Mouse (Mus musculus) kidney, postnatal 14 days (tissue): ENCODE data around the gene Anxa6.
A peak's percentile ranks its signal among the peaks of the same experiment; 100 is the strongest.

ENCODE experiments used
- DNase-seq: peaks from one replicate; pipeline ENCODE4 v3.0.0; 2022; ENCODE audit warnings: mixed read lengths

Gene Anxa6

DNA sequence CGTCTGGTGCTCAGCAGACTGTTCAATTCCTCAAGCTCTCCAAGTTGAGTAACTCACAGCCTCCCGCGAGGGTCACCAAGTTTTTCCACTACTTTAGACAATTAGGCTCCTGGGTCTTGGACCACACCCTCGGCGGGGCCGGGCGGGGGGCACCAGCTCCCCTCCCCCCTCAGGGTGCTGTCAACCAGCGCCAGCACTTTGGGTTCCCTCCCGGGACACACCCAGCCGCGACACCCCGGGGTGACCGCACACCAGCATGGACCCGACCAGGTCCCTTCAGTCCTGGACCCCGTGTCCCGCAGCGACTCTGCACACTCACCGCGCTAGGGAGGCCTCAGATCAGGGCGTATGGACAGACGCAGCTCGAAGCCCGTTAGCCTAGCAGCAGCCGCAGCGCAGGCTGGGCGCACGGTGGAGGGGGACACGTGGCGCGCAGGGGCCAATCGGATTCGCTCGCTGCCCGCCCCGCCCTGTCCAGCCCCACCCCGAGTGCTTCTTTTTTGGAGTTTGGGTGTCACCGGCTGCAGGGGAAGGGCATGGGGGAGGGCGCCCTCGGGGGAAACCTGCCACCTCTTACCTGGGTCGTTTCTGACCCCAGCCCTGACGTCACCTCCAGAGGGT, at the start of gene Anxa6:
Gene Anxa6 (minus strand): TSS at position 406 of the 621 bp plus-strand sequence.
- DNase-seq, result peak; percentile 90

DNA sequence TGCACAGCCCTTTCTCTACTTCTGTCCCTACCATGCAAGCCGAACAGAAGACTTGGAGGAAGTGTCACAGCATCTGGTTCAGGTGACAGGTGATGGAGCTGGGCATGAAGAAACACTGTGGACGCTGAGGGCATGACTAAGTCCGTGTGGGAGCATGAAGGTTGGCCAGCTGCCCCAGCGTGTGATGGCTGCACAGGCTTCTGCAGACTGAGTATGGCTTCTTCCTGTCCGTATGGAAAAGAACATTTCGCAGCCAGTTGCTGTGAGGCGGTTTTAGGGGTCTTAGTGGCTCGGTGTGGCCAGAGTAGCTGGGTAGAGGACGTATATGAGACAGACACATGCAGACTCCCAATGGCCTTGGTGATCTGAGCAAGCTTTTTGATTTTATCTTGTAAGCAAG, 48.0 kb upstream of the Anxa6 start:
- DNase-seq, result no peak

DNA sequence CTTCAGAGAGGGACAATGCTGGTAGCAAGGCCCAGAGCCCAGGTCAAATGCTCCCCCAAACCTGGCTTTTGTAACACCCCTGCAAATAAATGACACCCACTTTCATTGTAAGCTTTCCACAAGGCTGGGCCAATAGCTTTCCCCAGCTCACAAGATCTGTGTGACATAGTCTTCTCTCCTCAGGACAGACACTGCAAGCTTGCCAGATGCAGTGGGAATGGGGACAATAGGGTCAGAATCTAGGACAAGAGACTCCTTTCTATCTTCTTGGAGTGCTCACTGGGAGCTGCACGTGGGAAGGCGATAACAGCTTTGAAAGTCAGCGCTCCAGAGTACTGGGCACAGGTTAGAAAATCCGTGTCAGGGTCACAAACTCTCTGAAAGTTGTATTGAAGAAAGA, 45.9 kb upstream of the Anxa6 start:
- no peak for DNase-seq

DNA sequence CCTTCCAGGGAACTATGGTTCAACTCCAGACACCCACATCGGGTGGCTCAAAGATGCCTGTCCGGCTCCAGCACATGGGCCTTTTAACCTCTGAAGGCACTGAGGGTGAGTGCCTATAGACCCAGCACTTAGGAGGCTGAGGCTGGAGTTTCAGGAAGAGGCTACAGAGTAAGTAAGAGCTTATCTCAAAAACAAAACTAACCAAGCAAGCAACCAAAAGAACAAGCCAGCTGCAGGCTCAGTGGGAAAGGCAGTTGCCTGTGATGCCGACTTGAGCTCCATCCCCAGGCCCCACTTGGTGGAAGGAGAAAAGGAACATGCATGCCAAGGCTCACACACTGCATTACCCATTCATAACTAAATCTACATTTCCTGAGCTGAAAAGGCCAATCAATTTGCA, 45.3 kb upstream of the Anxa6 start:
- DNase-seq, result no peak

DNA sequence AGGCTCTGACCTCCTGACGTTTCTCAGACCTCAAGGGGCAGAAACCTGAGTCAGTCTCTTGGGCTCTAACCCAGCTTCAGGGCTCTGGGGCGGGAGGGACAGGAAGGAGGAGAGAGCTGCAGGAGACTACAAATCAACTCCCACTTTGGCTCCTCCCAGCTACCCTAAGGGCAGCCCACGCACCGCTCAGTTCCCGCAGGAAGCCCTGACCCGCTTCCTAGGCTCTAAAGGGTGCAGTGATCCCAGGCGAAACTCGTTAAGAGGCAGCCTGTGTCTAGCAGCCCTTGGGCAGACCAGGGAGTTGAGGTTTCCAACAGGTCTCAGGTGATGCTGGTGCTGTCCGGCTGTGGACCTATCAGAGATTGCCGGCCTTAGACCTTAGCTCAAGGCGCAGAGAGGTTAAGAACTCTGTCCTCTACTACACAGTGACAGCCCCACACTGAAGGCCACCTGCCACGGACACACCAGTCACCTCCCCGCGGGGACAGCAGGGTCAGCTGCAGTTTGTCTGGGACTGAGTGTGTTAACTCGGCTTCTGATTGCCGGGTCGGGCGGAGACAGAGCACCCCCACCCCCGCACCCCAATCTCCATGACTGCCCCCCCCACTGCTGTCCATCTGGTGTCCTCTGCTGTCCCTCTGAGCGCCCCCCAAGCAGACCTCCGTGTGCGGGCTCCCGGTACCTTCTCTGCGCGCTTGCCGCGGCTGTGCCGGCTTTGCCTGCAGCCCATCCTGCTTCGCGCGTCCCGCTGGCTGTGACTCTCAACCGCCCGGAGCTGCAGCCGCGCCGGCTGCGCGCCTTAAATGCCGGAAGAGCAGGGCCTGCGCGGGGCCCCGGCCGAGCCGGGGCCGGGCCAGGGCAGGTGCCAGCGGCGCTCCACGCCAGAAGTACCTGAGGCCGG, 44.3 kb upstream of the Anxa6 start, which contains the start of gene Ccdc69:
Gene Ccdc69 (minus strand): TSS at position 801 of the 901 bp plus-strand sequence.
- peak; percentile 64 for DNase-seq

DNA sequence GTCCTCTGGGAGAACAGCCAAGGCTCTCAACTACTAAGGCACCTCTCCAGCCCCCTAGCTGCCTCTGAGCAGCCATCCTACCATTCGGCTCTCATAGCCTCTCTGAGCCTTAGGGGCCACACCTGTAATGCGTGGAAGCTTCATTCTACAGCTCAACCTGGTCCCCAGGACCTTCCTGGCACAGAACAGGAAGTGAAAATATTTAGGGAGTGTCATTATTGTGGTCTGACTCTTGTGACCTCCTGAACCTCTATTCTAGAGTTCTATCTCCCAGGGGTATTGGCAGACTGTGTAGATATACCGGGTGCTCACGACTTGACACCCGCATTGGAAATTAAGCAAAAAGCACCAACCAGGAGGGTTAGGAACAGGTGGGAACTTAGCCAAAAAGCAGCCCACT, 43.0 kb upstream of the Anxa6 start:
- no peak for DNase-seq

DNA sequence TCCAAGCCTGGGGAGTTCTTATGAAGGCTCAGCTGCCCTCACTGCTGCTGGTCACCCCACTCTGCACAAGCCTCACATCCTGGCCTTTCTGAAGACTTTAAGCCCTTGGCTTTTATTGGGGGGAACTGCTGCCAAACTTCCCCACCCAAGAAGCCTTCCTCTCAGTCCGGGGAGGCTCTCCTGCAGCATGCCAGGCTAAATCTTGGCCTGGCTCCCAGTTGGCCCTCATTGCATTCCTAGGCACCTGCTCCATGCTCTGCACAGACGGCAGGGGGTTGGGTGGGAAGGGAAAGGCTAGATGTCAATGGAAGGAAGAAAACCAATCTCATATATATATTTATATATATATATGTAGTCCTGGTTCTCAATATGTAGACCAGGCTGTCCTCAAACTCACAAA, 42.4 kb upstream of the Anxa6 start:
- peak; percentile 51 for DNase-seq

DNA sequence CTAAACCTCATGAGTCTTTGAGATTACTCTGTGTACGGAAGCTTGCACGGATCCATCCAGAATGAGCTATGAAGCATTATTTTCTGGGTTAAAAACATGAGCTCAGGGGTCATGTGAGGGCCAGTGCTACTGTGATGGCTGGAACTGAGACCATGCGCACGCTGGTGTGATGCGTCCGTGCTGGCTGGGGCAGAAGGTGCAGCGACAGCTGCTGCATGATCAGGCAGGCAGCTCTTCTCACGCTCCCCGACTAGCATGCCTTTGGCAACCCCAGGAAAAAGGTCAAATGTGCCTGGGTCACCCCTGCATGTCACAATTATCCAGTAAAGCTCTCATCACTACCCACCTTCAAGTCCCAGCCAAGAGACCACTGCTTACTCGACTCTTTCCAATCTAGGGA, 39.9 kb upstream of the Anxa6 start:
- DNase-seq, result no peak

DNA sequence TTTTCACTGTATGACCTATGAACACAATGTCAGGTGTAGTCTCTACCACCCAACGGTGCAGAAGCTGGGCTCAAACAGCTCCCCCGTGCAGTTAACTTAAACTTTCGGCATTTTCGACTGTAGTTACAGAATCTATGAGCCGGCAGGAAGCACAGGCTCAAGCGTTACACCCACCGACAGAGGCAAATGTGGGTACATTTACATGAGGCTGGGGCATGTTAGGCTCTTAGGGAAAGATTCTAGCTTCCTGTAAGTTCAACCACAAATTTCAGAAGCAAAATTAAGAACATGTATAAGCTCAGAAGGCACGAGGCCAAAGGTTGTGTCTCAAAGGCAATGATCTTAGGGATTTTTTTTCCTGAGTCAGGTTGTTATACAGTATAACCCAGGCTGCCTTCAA, 39.2 kb upstream of the Anxa6 start:
- DNase-seq, result no peak

DNA sequence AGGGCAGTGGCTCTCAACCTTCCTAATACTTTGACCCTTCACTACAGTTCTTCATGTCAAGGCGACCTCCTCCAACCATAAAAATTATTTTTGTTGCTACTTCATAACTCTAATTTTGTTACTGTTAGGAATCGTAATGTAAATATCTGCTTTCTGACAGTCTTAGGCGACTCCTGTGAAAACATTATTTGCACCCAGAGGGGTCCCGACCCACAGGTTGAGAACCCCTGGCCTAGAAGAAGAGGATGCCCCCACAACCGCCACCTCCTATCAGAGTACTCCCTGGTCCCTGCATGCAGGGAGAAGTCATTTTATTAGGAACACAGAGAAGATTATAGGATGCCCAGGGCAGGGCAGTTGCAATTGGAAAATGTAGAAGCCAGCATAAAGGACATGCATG, 38.1 kb upstream of the Anxa6 start:
- DNase-seq, result no peak

DNA sequence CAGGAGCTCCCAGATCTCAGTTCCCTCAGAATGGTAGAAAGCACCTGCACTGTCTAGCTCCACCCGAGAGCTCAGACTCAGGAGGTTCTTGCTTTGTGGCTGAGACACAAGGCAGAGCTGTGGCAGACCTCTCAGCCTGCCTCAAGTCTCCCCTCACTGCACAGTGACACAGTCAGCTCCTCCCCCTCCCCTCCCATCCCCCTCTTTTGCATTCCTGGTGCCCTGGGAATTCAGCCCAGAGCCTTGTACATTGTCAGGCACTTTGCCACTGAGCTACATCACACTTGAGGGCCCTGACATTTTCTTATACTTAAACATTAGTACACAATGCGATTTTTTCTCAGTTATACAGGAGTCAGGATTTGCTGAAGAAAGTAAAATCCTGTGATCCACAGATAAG, 35.8 kb upstream of the Anxa6 start:
- no peak for DNase-seq

DNA sequence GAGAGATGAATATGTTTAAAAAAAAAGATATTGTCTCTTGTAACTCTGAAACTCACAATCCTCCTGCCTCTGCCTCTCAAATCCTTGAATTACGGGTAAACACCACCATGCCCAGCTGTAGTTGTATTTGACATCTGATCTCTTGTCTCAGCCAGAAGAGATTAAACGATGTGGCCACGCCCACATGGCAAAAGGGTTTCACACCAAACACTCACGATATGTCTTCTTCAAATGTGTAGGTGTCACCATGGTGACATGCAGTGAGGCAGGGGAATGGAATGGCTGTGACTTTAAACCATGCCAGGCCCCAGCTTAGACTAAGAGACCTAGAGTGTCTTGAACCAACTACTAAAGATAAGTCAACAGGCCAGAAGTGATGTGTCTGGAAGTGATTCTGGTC, 33.7 kb upstream of the Anxa6 start:
- no peak for DNase-seq

DNA sequence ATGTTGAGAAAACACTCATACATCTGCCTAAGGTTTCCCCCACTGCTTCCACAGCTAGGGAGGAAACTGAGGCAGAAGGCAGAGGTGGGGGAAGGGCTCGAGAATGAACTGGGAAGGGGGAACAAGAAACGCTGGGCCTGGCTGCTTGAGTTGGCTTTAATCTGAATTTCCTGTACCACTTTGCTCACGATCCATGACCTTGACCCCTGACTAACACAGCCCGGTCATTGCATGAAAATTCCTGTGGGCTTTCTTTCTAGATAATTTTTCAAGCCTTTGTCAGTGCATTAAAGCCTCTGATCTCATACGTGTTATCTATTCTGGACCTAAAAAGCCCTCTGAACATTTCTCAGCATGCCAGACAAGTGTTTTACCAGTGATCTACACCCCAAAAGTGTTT, 29.6 kb upstream of the Anxa6 start:
- no peak for DNase-seq

DNA sequence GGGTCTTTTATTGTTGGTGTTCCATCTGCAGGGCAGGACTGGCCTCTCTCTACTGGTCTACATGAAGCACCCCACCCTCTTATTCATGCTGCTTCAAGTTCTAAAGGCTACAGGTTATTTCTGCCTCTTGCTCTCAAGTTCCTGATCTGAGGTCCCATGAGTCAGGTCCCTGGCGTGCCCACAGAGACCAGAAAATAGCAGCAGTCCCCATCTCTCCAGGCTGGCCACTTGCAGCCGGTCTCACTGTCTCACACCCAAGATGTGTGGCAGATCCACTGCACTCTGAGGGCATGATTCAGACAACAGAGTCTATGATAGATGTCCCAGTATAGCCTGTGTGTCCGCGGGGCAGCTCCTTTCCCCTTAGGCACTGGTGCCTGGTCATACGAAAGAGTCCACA, 27.6 kb upstream of the Anxa6 start:
- no peak for DNase-seq

DNA sequence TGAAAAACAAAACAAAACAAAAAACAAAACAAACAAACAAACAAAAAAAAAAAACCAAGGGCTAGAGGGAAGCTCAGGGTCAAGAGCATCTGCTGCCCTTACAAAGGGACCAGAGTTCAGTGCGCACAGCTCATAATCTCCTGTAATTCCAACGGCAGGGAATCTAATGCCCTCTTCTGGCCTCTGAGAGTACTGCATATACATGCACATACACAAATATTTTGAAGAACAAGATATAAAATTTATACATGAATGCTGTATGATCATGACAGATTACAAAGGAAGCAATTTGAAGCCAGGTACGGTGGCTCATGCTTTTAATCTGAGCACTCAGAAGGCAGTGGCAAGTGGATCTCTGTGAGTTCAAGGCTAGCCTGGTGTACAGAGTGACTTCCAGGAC, 24.3 kb upstream of the Anxa6 start:
- DNase-seq, result no peak

DNA sequence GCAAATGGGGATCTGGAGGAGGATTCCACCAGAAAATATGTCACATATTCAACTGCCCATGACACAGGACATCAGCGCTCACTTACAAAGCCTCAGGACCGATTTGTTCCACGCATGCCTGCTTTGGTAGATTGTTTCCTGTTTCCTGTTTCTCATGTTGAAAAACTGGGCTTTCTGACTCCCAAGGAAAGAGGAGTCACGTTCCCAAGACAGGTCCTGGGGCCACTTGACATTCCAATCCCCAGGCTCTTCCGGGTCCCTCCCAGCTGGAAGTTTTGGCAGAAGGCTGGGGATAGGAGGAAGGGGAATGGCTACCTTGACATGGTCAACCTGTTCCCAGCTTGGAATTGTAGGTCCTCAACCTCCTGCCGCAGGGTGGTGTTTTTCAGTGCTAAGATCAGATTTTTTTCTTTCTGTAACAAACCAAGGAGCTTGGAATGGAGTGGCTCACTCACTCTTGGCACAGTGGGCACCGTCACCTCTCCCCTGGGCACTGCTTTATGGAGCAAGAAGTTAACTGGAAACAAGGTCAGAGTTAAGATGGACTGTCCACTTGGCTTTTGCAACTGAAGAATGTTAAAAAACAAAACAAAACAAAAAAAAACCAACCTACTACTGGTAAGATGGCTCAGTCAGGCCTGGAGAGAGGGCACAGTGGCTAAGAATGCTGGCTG, 17.7 kb upstream of the Anxa6 start:
- DNase-seq, result no peak

DNA sequence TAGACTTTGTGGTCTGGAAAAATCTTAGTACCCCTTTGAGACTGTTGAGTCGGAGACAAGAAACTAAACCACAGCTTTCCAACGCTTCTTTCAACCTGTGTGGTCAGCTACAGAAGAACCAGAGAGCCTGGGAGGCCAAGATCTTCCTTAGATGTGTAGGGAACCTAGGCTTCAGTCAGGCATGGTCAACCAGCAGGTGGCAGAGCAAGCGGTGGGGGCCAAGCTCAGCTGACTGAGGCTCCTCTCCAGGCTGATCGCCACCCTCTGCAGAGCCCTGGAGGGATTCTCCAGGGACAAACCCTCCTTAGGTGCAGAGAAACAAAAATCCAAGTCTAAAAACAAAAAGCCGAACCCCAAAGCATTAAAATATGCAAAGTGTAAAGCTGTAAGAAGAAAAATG, 13.4 kb upstream of the Anxa6 start:
- peak; percentile 58 for DNase-seq

DNA sequence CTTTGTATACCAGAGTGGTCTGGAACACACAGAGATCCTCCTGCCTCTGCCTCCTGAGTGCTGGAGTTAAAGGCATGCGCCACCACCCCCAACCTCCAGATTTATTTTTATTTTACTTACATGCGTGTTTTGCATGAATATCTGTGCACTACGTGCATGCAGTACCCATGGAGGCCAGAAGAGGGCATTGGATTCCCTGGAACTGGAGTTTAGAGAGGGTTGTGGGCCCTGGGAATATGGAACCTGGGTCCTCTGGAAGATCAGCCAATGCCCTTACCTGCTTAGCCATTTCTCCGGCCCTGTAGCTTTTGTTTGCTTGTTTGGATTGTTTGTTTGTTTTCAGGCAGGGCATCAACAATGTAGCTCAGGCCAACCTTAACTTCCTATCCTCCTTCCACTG, 8.1 kb upstream of the Anxa6 start:
- no peak for DNase-seq

DNA sequence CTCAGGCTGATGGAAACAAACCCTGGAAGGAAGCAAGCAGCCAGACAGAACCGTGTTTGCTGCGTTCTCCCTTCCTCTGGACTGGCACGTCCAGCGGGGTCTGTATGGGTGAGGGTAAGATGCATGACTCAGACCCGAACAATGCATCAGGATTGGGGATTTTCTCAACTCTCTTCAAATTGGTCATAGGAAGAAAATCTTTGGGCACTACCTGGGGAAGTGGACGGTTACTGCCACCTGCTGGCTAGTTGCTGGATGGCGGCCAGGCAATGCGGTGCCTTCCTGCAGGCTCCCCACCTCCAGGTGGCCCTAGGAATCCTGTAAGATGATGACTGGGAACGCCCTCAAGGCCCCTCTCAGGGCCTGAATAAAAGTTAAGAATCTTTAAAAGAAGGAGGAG, 6.3 kb upstream of the Anxa6 start:
- peak; percentile 86 for DNase-seq

DNA sequence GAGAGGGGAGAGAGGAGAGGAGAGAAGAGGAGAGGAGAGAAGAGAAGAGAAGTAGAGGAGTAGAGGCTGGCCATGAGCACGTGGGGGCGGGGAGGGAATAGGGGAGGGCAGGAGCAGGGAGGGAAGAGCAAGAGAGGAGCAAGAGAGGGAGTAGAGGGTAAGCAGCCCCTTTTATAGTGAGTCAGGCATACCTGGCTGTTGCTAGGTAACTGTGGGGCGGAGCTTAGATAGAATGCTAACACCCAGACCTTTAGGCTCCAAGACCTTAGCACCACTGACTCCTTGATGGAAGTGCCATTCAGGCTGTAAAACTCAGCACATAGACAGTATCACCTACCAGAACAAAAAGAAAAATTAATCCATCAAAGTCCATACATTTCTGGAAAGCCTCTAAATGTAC, 3.4 kb upstream of the Anxa6 start:
- no peak for DNase-seq

DNA sequence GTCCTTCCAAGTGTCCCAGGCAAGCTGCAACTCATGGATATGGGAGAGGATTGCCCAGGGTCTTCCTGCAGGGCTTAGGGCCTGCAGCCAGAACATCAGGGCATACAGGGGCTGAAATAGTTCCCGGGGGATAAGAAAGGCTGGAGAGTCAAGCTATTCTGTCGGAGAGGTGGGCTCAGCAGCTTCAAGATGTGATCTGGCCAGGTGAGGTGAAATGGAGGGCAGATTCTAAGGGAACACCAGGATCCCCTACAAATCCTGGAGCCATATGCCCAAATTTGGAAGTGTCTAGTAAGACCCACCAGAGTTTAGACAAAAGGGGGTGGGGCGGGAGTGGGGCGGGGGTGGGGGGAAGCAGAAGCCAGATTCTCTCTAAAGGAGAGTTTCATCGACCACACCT, 959 bp downstream of the Anxa6 start:
- DNase-seq, result no peak

DNA sequence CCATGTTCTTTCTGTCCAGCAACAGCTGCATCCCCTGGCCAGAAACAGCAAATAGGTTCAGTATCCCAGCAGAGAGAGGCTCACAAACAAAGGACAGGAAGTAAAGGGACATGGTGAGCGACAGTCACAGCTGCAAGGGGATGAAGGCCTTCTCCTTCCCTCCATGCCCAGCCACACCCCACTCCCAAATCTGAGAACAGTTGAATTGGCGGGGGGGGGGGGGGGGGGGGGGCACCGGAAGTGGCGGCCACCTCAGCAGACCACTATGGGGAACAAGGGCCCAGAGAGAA, 1.3 kb downstream of the Anxa6 start:
- no peak for DNase-seq

DNA sequence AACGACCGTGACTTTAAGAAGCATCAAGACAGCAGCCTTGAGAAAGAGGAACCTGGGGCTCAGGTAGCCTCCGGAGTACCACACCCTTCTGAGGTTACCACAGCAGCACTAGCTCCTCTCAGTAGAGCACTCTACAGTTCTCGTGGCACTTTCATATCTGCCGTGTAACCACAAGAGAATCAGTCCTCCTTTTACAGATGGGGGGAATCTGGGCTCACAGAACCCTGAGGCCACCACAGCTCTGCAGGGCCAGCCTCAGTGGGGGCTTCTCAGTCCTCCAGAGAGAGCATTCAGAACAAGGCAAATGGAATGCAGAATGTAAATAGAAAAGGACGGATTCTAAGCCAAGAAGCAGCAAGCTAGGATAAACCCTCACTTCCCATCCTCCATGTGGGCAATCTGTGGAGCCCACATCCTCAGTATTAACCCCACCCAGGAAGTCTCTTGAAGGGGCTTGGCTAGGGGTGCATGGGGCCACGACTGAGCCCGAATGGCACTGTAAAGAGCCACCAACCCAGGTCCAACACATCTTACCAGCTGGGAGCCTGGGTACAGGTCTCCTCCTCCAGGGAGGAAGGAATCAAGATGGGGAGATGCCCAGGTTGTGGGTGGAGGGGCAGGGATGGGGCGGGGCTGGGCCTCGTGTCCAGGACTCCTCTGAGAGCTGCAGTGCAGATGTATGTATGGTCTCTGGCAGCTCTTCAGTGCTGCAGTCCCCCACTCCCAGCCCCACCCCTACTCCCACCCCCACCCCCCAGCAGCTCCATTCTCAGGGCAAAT, 1.8 kb downstream of the Anxa6 start:
- no peak for DNase-seq
